Mouse (Mus musculus): ENCODE results near the gene C3.
A peak's percentile ranks its signal among the peaks of the same experiment; 100 is the strongest.

Gene C3

GRCm38 (mm10) chr17:57219167-57219883, 8.6 kb downstream of the C3 start:
- no peaks in the 10 kb centered on the region for H3K36me3 ChIP-seq (ENCODE audit: control insufficient read depth, insufficient read depth, low read length, poor library complexity, severe bottlenecking)
- DNase-seq (ENCODE audit: low read depth, low spot score), result peak; percentile 85
- H3K27me3 ChIP-seq (ENCODE audit: control insufficient read depth, insufficient read depth, low read length, poor library complexity, severe bottlenecking), result no peaks in the 10 kb centered on the region

- H3K36me3 ChIP-seq (ENCODE audit: control insufficient read depth, insufficient read depth, low read length, poor library complexity, severe bottlenecking), result no peaks in the 10 kb centered on the region
- DNase-seq (ENCODE audit: low read depth, low spot score), result no peak
- H3K27me3 ChIP-seq (ENCODE audit: control insufficient read depth, insufficient read depth, low read length, poor library complexity, severe bottlenecking), result no peaks in the 10 kb centered on the region
These were observed 9.5 kb downstream of the C3 start for GRCm38 (mm10) chr17:57218335-57218900.

- H3K36me3 ChIP-seq (ENCODE audit: control insufficient read depth, insufficient read depth, low read length, poor library complexity, severe bottlenecking), result no peaks in the 10 kb centered on the region
- H3K27me3 ChIP-seq (ENCODE audit: control insufficient read depth, insufficient read depth, low read length, poor library complexity, severe bottlenecking), result no peaks in the 10 kb centered on the region
- peak; percentile 22 for DNase-seq (ENCODE audit: low read depth, low spot score)
These were observed 13.1 kb downstream of the C3 start for GRCm38 (mm10) chr17:57214676-57215387.

GRCm38 (mm10) chr17:57211501-57211900, 16.4 kb downstream of the C3 start:
- Histone ChIP-seq H3K27me3 (ENCODE audit: control insufficient read depth, insufficient read depth, low read length, poor library complexity, severe bottlenecking) (no peaks in the 10 kb centered on the region), H3K36me3 (ENCODE audit: control insufficient read depth, insufficient read depth, low read length, poor library complexity, severe bottlenecking) (no peaks in the 10 kb centered on the region)
- no peak for DNase-seq (ENCODE audit: low read depth, low spot score)

GRCm38 (mm10) chr17:57209330-57209729, 18.6 kb downstream of the C3 start:
- Histone ChIP-seq H3K36me3 (ENCODE audit: control insufficient read depth, insufficient read depth, low read length, poor library complexity, severe bottlenecking) (no peaks in the 10 kb centered on the region), H3K27me3 (ENCODE audit: control insufficient read depth, insufficient read depth, low read length, poor library complexity, severe bottlenecking) (no peaks in the 10 kb centered on the region)
- DNase-seq (ENCODE audit: low read depth, low spot score), result peak; percentile 44

GRCm38 (mm10) chr17:57207938-57208337, 20.0 kb downstream of the C3 start:
- H3K27me3 ChIP-seq (ENCODE audit: control insufficient read depth, insufficient read depth, low read length, poor library complexity, severe bottlenecking), result no peaks in the 10 kb centered on the region
- H3K36me3 ChIP-seq (ENCODE audit: control insufficient read depth, insufficient read depth, low read length, poor library complexity, severe bottlenecking), result no peaks in the 10 kb centered on the region
- DNase-seq (ENCODE audit: low read depth, low spot score), result no peak

GRCm38 (mm10) chr17:57201841-57202724, 25.9 kb downstream of the C3 start:
- H3K36me3 ChIP-seq (ENCODE audit: control insufficient read depth, insufficient read depth, low read length, poor library complexity, severe bottlenecking), result no peaks in the 10 kb centered on the region

DNA sequence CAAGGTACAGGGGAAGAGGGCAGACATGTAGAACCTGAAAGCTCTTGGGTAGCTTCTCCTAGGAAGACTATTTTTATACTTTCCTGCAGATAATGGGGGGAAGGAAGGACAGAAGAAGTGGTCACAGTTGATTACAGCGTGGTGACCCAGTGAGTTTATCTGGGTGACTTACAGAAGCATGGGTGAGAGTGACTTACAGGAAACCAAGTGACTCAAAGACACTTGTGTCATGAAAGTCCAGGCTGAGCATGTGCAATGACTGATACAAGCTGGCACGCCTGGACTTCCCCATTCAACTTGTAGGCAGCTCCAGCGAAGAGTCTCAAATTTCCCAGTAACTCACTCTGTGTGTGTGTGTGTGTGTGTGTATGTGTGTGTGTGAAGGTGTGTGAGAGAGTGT, 29.7 kb downstream of the C3 start:
- no peak for DNase-seq (ENCODE audit: low read depth, low spot score)
- no peaks in the 10 kb centered on the region for H3K36me3 ChIP-seq (ENCODE audit: control insufficient read depth, insufficient read depth, low read length, poor library complexity, severe bottlenecking)
- H3K27me3 ChIP-seq (ENCODE audit: control insufficient read depth, insufficient read depth, low read length, poor library complexity, severe bottlenecking), result no peaks in the 10 kb centered on the region

More at GRCm38 (mm10) chr17:57201841-57202724, 25.9 kb downstream of the C3 start:
- H3K27me3 ChIP-seq (ENCODE audit: control insufficient read depth, insufficient read depth, low read length, poor library complexity, severe bottlenecking), result no peaks in the 10 kb centered on the region
- DNase-seq (ENCODE audit: low read depth, low spot score), result no peak

DNA sequence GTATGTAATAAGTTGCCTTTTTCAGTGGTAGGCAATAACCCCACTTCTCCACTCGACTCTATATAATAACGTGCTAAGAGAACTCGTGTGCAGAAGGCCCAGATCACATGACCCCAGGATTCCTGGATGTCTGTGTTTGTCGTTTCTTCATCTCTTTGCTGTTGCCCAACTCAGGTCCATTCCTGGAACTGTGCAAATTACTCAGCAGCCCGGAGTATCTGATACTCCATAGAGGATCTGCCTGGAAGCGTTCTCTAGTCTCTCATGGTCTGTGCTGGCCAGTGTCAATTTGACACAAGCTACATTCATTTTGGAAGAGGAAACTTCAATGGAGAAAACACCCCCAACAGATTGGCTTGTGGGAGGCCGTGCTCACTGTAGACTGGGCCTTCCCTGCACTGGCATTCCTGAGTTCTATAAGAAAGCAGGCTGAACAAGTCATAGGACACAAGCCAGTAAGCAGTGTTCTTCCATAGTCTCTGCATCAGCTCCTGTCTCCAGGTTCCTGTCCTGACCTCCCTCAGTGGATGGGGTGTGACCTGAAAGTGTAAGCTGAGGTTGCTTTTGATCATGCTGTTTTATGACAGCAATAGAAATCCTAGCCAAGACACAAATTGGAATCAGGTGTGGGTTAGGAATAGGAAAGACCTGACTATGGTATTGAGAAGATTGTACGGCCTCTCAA, 32.5 kb downstream of the C3 start:
- H3K27me3 ChIP-seq (ENCODE audit: control insufficient read depth, insufficient read depth, low read length, poor library complexity, severe bottlenecking), result no peaks in the 10 kb centered on the region
- no peak for DNase-seq (ENCODE audit: low read depth, low spot score)
- no peaks in the 10 kb centered on the region for H3K36me3 ChIP-seq (ENCODE audit: control insufficient read depth, insufficient read depth, low read length, poor library complexity, severe bottlenecking)

GRCm38 (mm10) chr17:57194771-57195170, 33.2 kb downstream of the C3 start:
- no peaks in the 10 kb centered on the region for H3K27me3 ChIP-seq (ENCODE audit: control insufficient read depth, insufficient read depth, low read length, poor library complexity, severe bottlenecking)
- no peak for DNase-seq (ENCODE audit: low read depth, low spot score)
- no peaks in the 10 kb centered on the region for H3K36me3 ChIP-seq (ENCODE audit: control insufficient read depth, insufficient read depth, low read length, poor library complexity, severe bottlenecking)

DNA sequence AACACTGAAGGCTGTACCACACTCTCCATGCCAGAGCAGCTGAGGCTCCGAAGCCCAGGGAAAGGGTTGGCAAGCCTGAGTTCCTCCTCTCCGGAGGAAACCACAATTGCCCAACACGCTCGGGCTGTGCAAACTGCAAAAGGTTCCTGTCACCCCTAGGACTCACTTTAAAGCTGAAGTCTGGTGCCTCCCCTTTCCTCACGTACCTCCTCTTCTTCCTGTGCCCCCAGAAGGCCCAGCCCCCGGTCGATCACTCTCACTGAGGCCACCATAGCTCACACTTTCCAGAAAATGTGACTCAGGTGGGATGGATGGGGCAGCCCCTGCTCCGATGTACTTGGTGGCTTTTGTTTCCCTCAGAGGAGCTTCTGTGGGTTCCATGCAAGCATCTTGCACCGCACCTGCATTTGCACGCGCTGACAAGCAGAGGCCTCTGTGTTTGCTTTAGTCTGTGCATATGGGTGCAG, 33.9 kb downstream of the C3 start, which contains the start of gene Tnfsf14:
Gene Tnfsf14, minus strand, starts transcription at position 137 of the 467 bp plus-strand sequence.
- DNase-seq (ENCODE audit: low read depth, low spot score), result peak; percentile 28
- H3K27me3 ChIP-seq (ENCODE audit: control insufficient read depth, insufficient read depth, low read length, poor library complexity, severe bottlenecking), result no peaks in the 10 kb centered on the region
- H3K36me3 ChIP-seq (ENCODE audit: control insufficient read depth, insufficient read depth, low read length, poor library complexity, severe bottlenecking), result no peaks in the 10 kb centered on the region

- H3K27me3 ChIP-seq (ENCODE audit: control insufficient read depth, insufficient read depth, low read length, poor library complexity, severe bottlenecking), result no peaks in the 10 kb centered on the region
- no peaks in the 10 kb centered on the region for H3K36me3 ChIP-seq (ENCODE audit: control insufficient read depth, insufficient read depth, low read length, poor library complexity, severe bottlenecking)
- DNase-seq (ENCODE audit: low read depth, low spot score), result no peak
These were observed 39.3 kb downstream of the C3 start for GRCm38 (mm10) chr17:57188510-57189192.

- Histone ChIP-seq H3K36me3 (ENCODE audit: control insufficient read depth, insufficient read depth, low read length, poor library complexity, severe bottlenecking) (no peaks in the 10 kb centered on the region), H3K27me3 (ENCODE audit: control insufficient read depth, insufficient read depth, low read length, poor library complexity, severe bottlenecking) (no peaks in the 10 kb centered on the region)
- DNase-seq (ENCODE audit: low read depth, low spot score), result no peak
These were observed 42.3 kb downstream of the C3 start for GRCm38 (mm10) chr17:57185641-57186040.

Data from splenic B cell, adult 2 months (primary cell).